Mouse (Mus musculus) stomach, embryonic 16.5 days (tissue): ENCODE measurements at regions not wholly inside any gene's neighbourhood (a gene's known extent, or its start where the extent isn't known, plus 50 kb on each side); places are given as distances from the start of the nearest gene placed in this dataset.

Source experiments
- ATAC-seq: fragments of 200-750 bp; cut with Nextera tagmentation; 2 replicates; pipeline ENCODE4 v1.8.0; 2017; ENCODE audit warnings: moderate number of reproducible peaks, moderate TSS enrichment; ENCODE audit not compliant: insufficient read depth, low FRiP score
- H3K27ac ChIP-seq: fragments of 300-500 bp; sonication (generic); 2 replicates; pipeline ENCODE4 v1.5.1; 2014; ENCODE audit warnings: low read length
- H3K27me3 ChIP-seq: fragments of 300-500 bp; sonication (generic); 2 replicates; pipeline ENCODE4 v1.6.1; 2014; ENCODE audit warnings: low read length, control low read depth, mixed read lengths; ENCODE audit not compliant: control insufficient read depth, insufficient read depth
- H3K36me3 ChIP-seq: fragments of 300-500 bp; sonication (generic); 2 replicates; pipeline ENCODE4 v1.6.1; 2014; ENCODE audit warnings: low read length; ENCODE audit not compliant: control insufficient read depth, insufficient read depth
- H3K4me1 ChIP-seq: fragments of 300-500 bp; sonication (generic); 2 replicates; pipeline ENCODE4 v1.6.1; 2014; ENCODE audit warnings: low read length, control low read depth, mixed read lengths; ENCODE audit not compliant: control insufficient read depth, insufficient read depth
- H3K4me2 ChIP-seq: fragments of 300-500 bp; sonication (generic); 2 replicates; pipeline ENCODE4 v1.6.1; 2014; ENCODE audit warnings: low read depth, low read length, mixed read lengths
- H3K4me3 ChIP-seq: fragments of 300-500 bp; sonication (generic); replicated peaks from 2 replicates; pipeline ENCODE4 v1.5.1; 2014; ENCODE audit warnings: mild to moderate bottlenecking, low read length
- H3K9ac ChIP-seq: fragments of 300-500 bp; sonication (generic); 2 replicates; pipeline ENCODE4 v1.6.1; 2014; ENCODE audit warnings: low read length
- H3K9me3 ChIP-seq: fragments of 300-500 bp; sonication (generic); replicated peaks from 2 replicates; pipeline ENCODE4 v1.6.1; 2016; ENCODE audit warnings: low read length, control low read depth; ENCODE audit not compliant: control insufficient read depth
- WGBS: fragments of 180-500 bp; shearing (Covaris S2); extraction: QIAGEN DNeasy Blood & Tissue Kit; methylation state at CpG from one replicate; pipeline ENCODE4 v1.1.7; 2014; 5-methylcytosine and 5-hydroxymethylcytosine counted together

DNA sequence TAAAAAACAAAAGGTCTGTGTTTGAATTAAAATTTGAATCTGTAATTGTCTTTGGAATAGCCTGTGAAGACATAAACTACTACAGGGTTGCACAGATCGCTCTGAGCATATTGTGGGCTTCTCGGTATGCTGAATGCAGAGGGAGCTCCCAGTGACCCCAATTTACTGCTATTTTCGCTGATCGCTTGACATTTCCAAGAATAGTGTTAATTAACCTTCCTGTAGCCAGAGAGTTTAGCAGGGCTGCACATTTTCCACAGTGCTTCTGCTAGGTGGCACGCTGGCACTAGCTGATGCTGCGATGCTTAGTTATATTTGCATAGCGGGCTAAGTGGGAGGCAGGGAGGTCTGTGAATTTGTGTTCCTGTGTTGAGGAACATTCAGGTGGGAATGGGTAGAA lies 164.8 kb upstream of the Stac start:
- no peak overlapping the region for H3K9ac ChIP-seq
- H3K9me3 ChIP-seq: no peaks in the 10 kb centered on the region
- no peak overlapping the region for H3K4me3 ChIP-seq
- no peaks in the 10 kb centered on the region for H3K36me3 ChIP-seq
- no peaks in the 10 kb centered on the region for H3K27me3 ChIP-seq
- H3K4me1 ChIP-seq: no peaks in the 10 kb centered on the region
- no peak overlapping the region for H3K27ac ChIP-seq
- WGBS: 83% methylated on average over 7 of the region's 7 CpGs
- H3K4me2 ChIP-seq: no peak overlapping the region
- ATAC-seq: no peak

- Histone ChIP-seq H3K27me3 (no peaks in the 10 kb centered on the region), H3K4me1 (no peaks in the 10 kb centered on the region), H3K9ac (no peak overlapping the region), H3K9me3 (no peaks in the 10 kb centered on the region), H3K4me3 (no peak overlapping the region), H3K36me3 (no peaks in the 10 kb centered on the region), H3K27ac (no peak overlapping the region), H3K4me2 (no peak overlapping the region)
- 92% methylated on average over 10 of the region's 10 CpGs for WGBS
- ATAC-seq: no peak
Observed at GRCm38 (mm10) chr9:111846366-111846765, 156.2 kb upstream of the Stac start.

DNA sequence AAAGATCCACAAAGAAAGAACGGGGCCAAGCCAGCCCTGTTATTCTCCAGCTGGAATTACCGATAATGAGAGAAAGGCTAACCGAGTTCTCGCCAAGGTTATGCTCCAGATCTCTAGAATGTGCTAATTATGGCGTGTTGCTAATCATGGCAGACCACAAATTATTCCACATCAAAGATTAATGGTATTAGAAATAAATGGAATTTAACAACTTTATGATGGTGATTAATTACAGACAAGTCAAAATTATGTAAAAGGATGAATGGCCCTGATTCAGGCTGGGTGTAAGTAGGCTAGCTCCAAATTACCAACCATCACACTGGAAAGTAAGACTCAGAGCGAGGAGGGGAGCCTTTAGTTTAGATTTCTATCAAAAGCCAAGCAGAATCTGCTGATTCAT lies 151.0 kb upstream of the Stac start:
- H3K4me3 ChIP-seq: no peak overlapping the region
- H3K36me3 ChIP-seq: no peaks in the 10 kb centered on the region
- H3K27me3 ChIP-seq: no peaks in the 10 kb centered on the region
- no peak for ATAC-seq
- no peaks in the 10 kb centered on the region for H3K4me1 ChIP-seq
- H3K9me3 ChIP-seq: no peaks in the 10 kb centered on the region
- H3K27ac ChIP-seq: no peak overlapping the region
- WGBS: 84% methylated on average over 6 of the region's 6 CpGs
- H3K4me2 ChIP-seq: no peak overlapping the region
- H3K9ac ChIP-seq: no peak overlapping the region

DNA sequence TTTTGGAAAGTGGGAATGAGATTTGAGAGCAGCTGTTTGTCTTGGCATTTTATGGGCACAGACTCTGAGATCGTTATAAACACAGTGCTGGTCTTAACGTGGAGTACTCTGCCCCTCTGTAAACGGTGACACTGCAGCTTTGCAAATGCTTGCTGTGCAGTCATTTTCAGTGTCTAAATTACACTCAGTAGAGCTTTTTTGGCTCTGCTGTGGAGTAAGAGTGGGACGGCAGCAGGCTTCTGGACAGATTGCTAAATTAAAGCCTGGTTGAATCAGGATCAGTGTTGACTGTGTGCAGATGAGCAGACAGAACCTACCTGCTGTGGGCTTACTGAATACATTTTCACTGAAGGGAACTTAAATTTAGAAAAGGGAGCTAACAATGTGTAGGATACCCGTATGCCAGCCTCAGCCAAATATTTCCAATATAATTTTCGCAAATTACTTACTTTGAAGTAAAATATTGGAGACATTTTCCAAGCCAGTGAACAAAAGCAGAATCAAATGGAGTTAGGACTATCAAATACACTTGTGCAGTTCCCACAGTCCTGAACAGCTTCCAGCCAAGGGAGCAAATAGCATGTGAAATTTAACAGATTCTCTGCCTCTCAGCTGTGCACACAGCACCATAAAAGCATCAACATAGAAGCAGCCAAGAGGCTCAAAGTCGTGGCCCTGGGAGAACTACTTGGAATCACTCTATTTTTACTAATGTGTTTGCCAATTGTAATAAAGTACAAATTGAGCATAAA lies 148.1 kb upstream of the Stac start:
- Histone ChIP-seq H3K4me1 (no peaks in the 10 kb centered on the region), H3K27me3 (no peaks in the 10 kb centered on the region), H3K27ac (no peak overlapping the region), H3K4me3 (no peak overlapping the region), H3K36me3 (no peaks in the 10 kb centered on the region), H3K4me2 (no peak overlapping the region), H3K9me3 (no peaks in the 10 kb centered on the region), H3K9ac (no peak overlapping the region)
- 52% methylated on average over 7 of the region's 7 CpGs for WGBS
- no peak for ATAC-seq

GRCm38 (mm10) chr9:111822094-111822493 lies 131.9 kb upstream of the Stac start:
- WGBS: 85% methylated on average over 1 of the region's 1 CpGs
- H3K4me2 ChIP-seq: no peak overlapping the region
- H3K27me3 ChIP-seq: no peaks in the 10 kb centered on the region
- no peaks in the 10 kb centered on the region for H3K4me1 ChIP-seq
- H3K9me3 ChIP-seq: no peaks in the 10 kb centered on the region
- no peak overlapping the region for H3K27ac ChIP-seq
- H3K4me3 ChIP-seq: no peak overlapping the region
- no peak overlapping the region for H3K9ac ChIP-seq
- no peak for ATAC-seq
- no peaks in the 10 kb centered on the region for H3K36me3 ChIP-seq

- no peaks in the 10 kb centered on the region for H3K9me3 ChIP-seq
- H3K27ac ChIP-seq: no peak overlapping the region
- ATAC-seq: no peak
- no peaks in the 10 kb centered on the region for H3K36me3 ChIP-seq
- no peak overlapping the region for H3K4me2 ChIP-seq
- WGBS: 64% methylated on average over 4 of the region's 4 CpGs
- H3K4me3 ChIP-seq: no peak overlapping the region
- H3K9ac ChIP-seq: no peak overlapping the region
- H3K4me1 ChIP-seq: no peaks in the 10 kb centered on the region
- no peaks in the 10 kb centered on the region for H3K27me3 ChIP-seq
Observed at GRCm38 (mm10) chr9:111817461-111817860, 127.3 kb upstream of the Stac start.

DNA sequence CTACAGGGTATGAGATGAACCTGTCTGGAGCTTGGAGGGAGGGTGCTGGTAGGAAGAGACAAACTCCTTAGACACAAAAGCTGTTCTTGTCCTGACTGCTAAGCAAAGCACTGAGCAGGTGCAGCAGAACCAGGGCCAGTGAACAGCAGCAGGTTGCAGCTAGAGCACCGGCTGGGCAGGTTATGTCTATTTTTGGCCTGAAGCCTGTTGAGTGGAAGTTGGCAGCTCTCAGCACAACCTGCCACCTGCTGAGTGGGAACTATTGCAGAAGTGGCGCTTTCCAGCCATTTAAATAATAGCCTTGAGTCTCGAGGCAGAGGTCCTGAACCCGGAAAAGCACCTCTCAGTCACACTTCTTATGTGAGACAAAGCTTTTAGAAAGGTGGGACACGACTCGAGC lies 114.8 kb upstream of the Stac start:
- H3K27me3 ChIP-seq: no peaks in the 10 kb centered on the region
- H3K4me3 ChIP-seq: no peak overlapping the region
- H3K27ac ChIP-seq: no peak overlapping the region
- H3K4me2 ChIP-seq: no peak overlapping the region
- H3K36me3 ChIP-seq: no peaks in the 10 kb centered on the region
- no peak for ATAC-seq
- H3K9me3 ChIP-seq: no peaks in the 10 kb centered on the region
- H3K9ac ChIP-seq: no peak overlapping the region
- no peaks in the 10 kb centered on the region for H3K4me1 ChIP-seq
- WGBS: 84% methylated on average over 6 of the region's 6 CpGs

- no peak overlapping the region for H3K4me2 ChIP-seq
- no peaks in the 10 kb centered on the region for H3K36me3 ChIP-seq
- no peaks in the 10 kb centered on the region for H3K27me3 ChIP-seq
- no peak overlapping the region for H3K4me3 ChIP-seq
- ATAC-seq: no peak
- H3K9me3 ChIP-seq: no peaks in the 10 kb centered on the region
- WGBS: 54% methylated on average over 5 of the region's 5 CpGs
- H3K27ac ChIP-seq: no peak overlapping the region
- no peaks in the 10 kb centered on the region for H3K4me1 ChIP-seq
- H3K9ac ChIP-seq: no peak overlapping the region
Observed at GRCm38 (mm10) chr9:111801381-111801780, 111.2 kb upstream of the Stac start.

GRCm38 (mm10) chr9:111800869-111801268 lies 110.7 kb upstream of the Stac start:
- Histone ChIP-seq H3K9ac (no peak overlapping the region), H3K27me3 (no peaks in the 10 kb centered on the region), H3K36me3 (no peaks in the 10 kb centered on the region), H3K4me3 (no peak overlapping the region), H3K4me1 (no peaks in the 10 kb centered on the region), H3K27ac (no peak overlapping the region), H3K4me2 (no peak overlapping the region), H3K9me3 (no peaks in the 10 kb centered on the region)
- 89% methylated on average over 5 of the region's 5 CpGs for WGBS
- ATAC-seq: no peak
